Comparison of ENCODE assay signal across 8 mouse cellular contexts in genomic region chr12:118457493-118458408, GRCm38 (mm10).
DNase-seq lines count a peak whose midpoint lies in the region; ATAC-seq and TF ChIP-seq lines count a peak whose summit lies in the region.

No protein-coding gene starts in this region.

- H3K4me1 ChIP-seq in forebrain, postnatal 0 days (ENCODE audit: insufficient read depth): 0 out of 2 replicates have a peak, but pooled peaks cover 2% of the 10 kb centered on the region
- H3K4me1 ChIP-seq in hindbrain, embryonic 16.5 days (ENCODE audit: control insufficient read depth, insufficient read depth, low read depth, low read length): no peaks in the 10 kb centered on the region

- peak; percentile 93 for ATAC-seq in forebrain, postnatal 0 days
- peak; percentile 96 for ATAC-seq in hindbrain, embryonic 16.5 days

- no peaks in the 10 kb centered on the region for H3K36me3 ChIP-seq in forebrain, postnatal 0 days (ENCODE audit: insufficient read depth)
- no peaks in the 10 kb centered on the region for H3K36me3 ChIP-seq in hindbrain, embryonic 16.5 days (ENCODE audit: control insufficient read depth, insufficient read depth, low read length)

- H3K9ac ChIP-seq in forebrain, postnatal 0 days: no peak overlapping the region
- H3K9ac ChIP-seq in hindbrain, embryonic 16.5 days (ENCODE audit: low read depth, low read length): no peak overlapping the region

- H3K4me2 ChIP-seq in forebrain, postnatal 0 days (ENCODE audit: low read depth): peak overlapping the region; percentile 45
- H3K4me2 ChIP-seq in hindbrain, embryonic 16.5 days (ENCODE audit: low read length): peak overlapping the region; percentile 40

- peak; percentile 85 for TF ChIP-seq CTCF in forebrain, postnatal 0 days (IDR thresholded peaks at IDR 0.05; ENCODE audit: low read depth)

- H3K27ac ChIP-seq in forebrain, postnatal 0 days (ENCODE audit: low read depth, low read length): no peak overlapping the region
- H3K27ac ChIP-seq in hindbrain, embryonic 16.5 days (ENCODE audit: low read depth, low read length): no peak overlapping the region

- peak overlapping the region; percentile 16 for H3K4me3 ChIP-seq in forebrain, postnatal 0 days (ENCODE audit: low read depth, low read length)
- H3K4me3 ChIP-seq in hindbrain, embryonic 16.5 days (ENCODE audit: low read length): peak overlapping the region; percentile 17; the same call in 1 of the 2 replicates

- no peaks in the 10 kb centered on the region for H3K9me3 ChIP-seq in forebrain, postnatal 0 days (ENCODE audit: low read length)
- H3K9me3 ChIP-seq in hindbrain, embryonic 16.5 days (ENCODE audit: control insufficient read depth, low read length): no peaks in the 10 kb centered on the region

- peak; percentile 65 for DNase-seq in NIH3T3 (ENCODE audit: low read depth)
- DNase-seq in cerebellum, adult 11-12 months: peak; percentile 21
- peak; percentile 92 for DNase-seq in forebrain, postnatal 0 days
- DNase-seq in left cerebral cortex, adult 11 months (ENCODE audit: low spot score): peak; percentile 33
- DNase-seq in lung, postnatal 36 days: peak; percentile 41
- peak; percentile 77 for DNase-seq in right cerebral cortex, postnatal 14 days
- DNase-seq in c-Kit-positive CD71-positive TER-119-positive erythroid progenitor cells, embryonic 14.5 days (ENCODE audit: low spot score): no peak

- WGBS in forebrain, postnatal 0 days: 7% methylated on average over 36 of the region's 36 CpGs
- 11% methylated on average over 36 of the region's 36 CpGs for WGBS in hindbrain, embryonic 16.5 days

- peaks cover 28% of the 10 kb centered on the region for H3K27me3 ChIP-seq in forebrain, postnatal 0 days (ENCODE audit: insufficient read depth, low read length)
- peaks cover 25% of the 10 kb centered on the region for H3K27me3 ChIP-seq in hindbrain, embryonic 16.5 days (replicated peaks; ENCODE audit: control insufficient read depth, insufficient read depth, low read length)
